Mouse (Mus musculus) kidney, embryonic 14.5 days (tissue): ENCODE measurements around the gene Etnk2. TPM values are rescaled to one million over a fixed set of nuclear protein-coding genes. Genes with fewer than 3 reads are reported as not detected.

ENCODE experiments used
- ATAC-seq: fragments of 200-750 bp; cut with Nextera tagmentation; 2 replicates; pipeline ENCODE4 v1.8.0; 2017; ENCODE audit warnings: moderate number of reproducible peaks, mild to moderate bottlenecking, moderate TSS enrichment, moderate library complexity; ENCODE audit not compliant: low FRiP score, low TSS enrichment
- H3K27ac ChIP-seq: fragments of 300-500 bp; sonication (generic); 2 replicates; pipeline ENCODE4 v1.5.1; 2014; ENCODE audit warnings: low read depth, mild to moderate bottlenecking, low read length, moderate library complexity, mixed read lengths
- H3K27me3 ChIP-seq: fragments of 300-500 bp; sonication (generic); 2 replicates; pipeline ENCODE4 v1.6.1; 2014; ENCODE audit warnings: mild to moderate bottlenecking, low read length; ENCODE audit not compliant: control insufficient read depth, insufficient read depth
- H3K36me3 ChIP-seq: fragments of 300-500 bp; sonication (generic); 2 replicates; pipeline ENCODE4 v1.6.1; 2014; ENCODE audit warnings: low read length, mixed read lengths; ENCODE audit not compliant: control insufficient read depth, insufficient read depth
- H3K4me1 ChIP-seq: fragments of 300-500 bp; sonication (generic); 2 replicates; pipeline ENCODE4 v1.6.1; 2014; ENCODE audit warnings: low read length, mixed read lengths; ENCODE audit not compliant: control insufficient read depth, insufficient read depth
- H3K4me2 ChIP-seq: fragments of 300-500 bp; sonication (generic); replicated peaks from 2 replicates; pipeline ENCODE4 v1.6.1; 2014; ENCODE audit warnings: low read depth, mild to moderate bottlenecking, low read length
- H3K4me3 ChIP-seq: fragments of 300-500 bp; sonication (generic); 2 replicates; pipeline ENCODE4 v1.5.1; 2014; ENCODE audit warnings: mild to moderate bottlenecking, low read length
- H3K9ac ChIP-seq: fragments of 300-500 bp; sonication (generic); 2 replicates; pipeline ENCODE4 v1.6.1; 2014; ENCODE audit warnings: low read depth, mild to moderate bottlenecking, low read length, moderate library complexity
- H3K9me3 ChIP-seq: fragments of 300-500 bp; sonication (generic); 2 replicates; pipeline ENCODE4 v1.6.1; 2016; ENCODE audit warnings: low read length; ENCODE audit not compliant: control insufficient read depth
- WGBS: fragments of 180-500 bp; shearing (Covaris S2); extraction: QIAGEN DNeasy Blood & Tissue Kit; methylation state at CpG from one replicate; pipeline ENCODE4 v1.1.7; 2014; 5-methylcytosine and 5-hydroxymethylcytosine counted together
- polyA plus RNA-seq: library from polyadenylated mRNA; unstranded; fragments of >200 nt; fragmentation: Nextera tagmentation; extraction: Ambion mirVana; gene quantifications from 2 replicates; pipeline ENCODE4 v1.2.1, GENCODE M21; 2014

Gene Etnk2
- polyA plus RNA-seq = 1.7 and 2.0 TPM in 2 replicates

DNA sequence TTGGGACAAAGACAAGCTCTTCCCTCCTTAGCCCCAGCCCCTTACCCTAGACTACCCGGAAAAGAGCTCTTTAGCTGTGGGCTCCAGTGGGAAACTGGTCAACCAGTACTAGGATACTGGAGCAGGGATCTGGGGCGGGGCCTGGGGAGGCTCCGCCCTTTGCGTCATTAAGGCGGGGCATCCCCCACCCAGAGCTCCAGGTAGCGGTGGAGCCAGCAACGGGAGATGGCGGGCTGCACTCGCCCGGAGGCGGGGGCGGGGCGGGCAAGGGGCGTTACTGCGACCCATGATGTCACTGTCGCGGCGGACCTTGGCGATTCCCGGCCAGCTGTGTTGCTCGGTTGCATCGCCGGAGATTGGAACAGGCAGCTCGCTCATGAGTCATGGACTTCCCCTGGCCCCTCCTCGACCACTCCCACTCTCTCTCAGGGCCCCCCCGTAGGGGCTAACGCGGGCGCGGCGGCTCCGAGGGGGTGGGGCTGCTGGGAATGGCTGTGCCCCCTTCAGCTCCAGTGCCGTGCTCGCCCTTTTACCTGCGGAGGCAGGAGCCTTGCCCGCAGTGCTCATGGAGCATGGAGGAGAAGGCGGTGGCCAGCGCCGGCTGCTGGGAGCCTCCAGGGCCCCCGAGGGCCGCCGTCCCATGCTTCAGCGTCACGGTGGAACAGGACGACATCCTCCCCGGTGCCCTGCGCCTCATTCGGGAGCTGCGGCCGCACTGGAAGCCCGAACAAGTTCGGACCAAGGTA lies at the start of gene Etnk2:
Gene Etnk2 (plus strand): TSS at position 297 of the 746 bp plus-strand sequence.
- H3K4me2 ChIP-seq = peak within 1 kb of the TSS; percentile 97
- WGBS = under 1% methylated on average over 49 of the region's 52 CpGs
- H3K4me1 ChIP-seq = peaks cover 14% of the 10 kb centered on the region
- peak; percentile 85 for ATAC-seq
- H3K27ac ChIP-seq = no peak within 1 kb of the TSS
- peaks cover 6% of the 10 kb centered on the region; the same call in 1 of the 2 replicates for H3K27me3 ChIP-seq
- no peaks in the 10 kb centered on the region for H3K9me3 ChIP-seq
- peak within 1 kb of the TSS; percentile 40; the same call in 1 of the 2 replicates for H3K9ac ChIP-seq
- no peaks in the 10 kb centered on the region for H3K36me3 ChIP-seq
- peak within 1 kb of the TSS; percentile 59 for H3K4me3 ChIP-seq

DNA sequence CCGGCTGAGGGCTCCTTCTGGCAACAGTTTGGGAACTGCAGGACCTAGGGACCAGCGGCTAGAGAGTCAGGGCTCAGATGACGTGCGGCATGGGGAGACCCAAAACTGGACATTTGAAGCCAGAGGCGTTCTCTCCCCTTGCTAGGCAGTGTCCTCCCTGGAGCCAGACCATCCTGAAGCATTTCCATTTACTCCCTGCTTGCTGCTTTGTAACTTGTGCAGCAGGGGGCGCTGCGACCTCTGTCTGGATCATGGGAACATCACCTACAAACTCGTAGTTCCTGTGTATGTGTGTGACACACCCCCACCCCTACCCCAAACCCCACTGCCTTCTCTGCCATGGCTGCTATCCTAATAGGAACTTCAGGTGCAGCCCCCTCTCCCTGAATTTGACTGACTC lies 49.0 kb upstream of the Etnk2 start:
- Histone ChIP-seq H3K9me3 (no peaks in the 10 kb centered on the region), H3K4me1 (peaks cover 8% of the 10 kb centered on the region), H3K4me3 (no peak overlapping the region), H3K27me3 (no peaks in the 10 kb centered on the region), H3K36me3 (no peaks in the 10 kb centered on the region), H3K27ac (no peak overlapping the region), H3K4me2 (no peak overlapping the region), H3K9ac (no peak overlapping the region)
- 23% methylated on average over 8 of the region's 8 CpGs for WGBS
- ATAC-seq = no peak

DNA sequence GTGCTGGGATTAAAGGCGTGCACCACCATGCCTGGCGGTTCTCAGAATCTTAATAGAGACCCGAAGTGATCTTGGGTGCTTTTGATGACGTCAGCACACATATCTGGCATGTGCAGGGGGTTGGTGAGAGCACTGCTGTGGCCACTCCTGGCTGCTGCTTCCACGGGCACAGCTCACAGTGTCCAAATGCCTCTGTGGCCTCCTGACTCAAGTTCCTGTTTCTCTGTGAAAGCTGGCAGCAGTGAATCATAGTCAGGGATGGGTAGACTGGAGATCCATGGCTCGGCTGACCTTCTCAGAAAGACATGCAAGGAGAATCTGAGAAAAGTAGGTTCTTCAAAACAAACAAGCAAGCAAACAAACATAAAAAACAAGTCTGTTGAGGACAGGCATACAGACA lies 47.6 kb upstream of the Etnk2 start:
- no peak for ATAC-seq
- H3K4me1 ChIP-seq = peaks cover 8% of the 10 kb centered on the region
- 81% methylated on average over 6 of the region's 6 CpGs for WGBS
- no peak overlapping the region for H3K27ac ChIP-seq
- no peak overlapping the region for H3K9ac ChIP-seq
- no peak overlapping the region for H3K4me3 ChIP-seq
- H3K4me2 ChIP-seq = no peak overlapping the region
- no peaks in the 10 kb centered on the region for H3K36me3 ChIP-seq
- no peaks in the 10 kb centered on the region for H3K27me3 ChIP-seq
- H3K9me3 ChIP-seq = no peaks in the 10 kb centered on the region

DNA sequence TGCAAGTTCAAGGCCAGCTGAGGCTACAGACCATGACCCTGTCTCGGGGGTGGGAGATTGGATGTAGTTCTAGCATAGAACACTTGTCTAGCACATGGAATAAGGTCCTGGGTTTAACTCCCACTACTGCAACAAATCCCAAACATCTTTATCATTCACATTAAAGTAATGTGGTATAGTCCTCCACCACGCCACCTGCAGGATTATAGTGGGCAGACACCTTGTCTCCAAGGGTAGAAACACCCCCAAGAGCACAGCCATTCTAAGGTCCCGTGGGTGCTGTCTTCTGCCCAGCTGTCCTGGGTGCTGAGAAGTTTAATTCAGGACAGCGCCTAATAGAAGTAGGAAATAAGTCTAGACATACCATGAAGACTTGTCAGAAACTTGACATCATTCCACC lies 46.8 kb upstream of the Etnk2 start:
- WGBS = 83% methylated on average over 4 of the region's 4 CpGs
- Histone ChIP-seq H3K27me3 (no peaks in the 10 kb centered on the region), H3K9ac (no peak overlapping the region), H3K36me3 (no peaks in the 10 kb centered on the region), H3K4me1 (peaks cover 8% of the 10 kb centered on the region), H3K9me3 (no peaks in the 10 kb centered on the region), H3K4me2 (no peak overlapping the region), H3K27ac (no peak overlapping the region), H3K4me3 (no peak overlapping the region)
- no peak for ATAC-seq

- no peaks in the 10 kb centered on the region for H3K27me3 ChIP-seq
- H3K27ac ChIP-seq = no peak overlapping the region
- H3K9ac ChIP-seq = no peak overlapping the region
- no peaks in the 10 kb centered on the region for H3K36me3 ChIP-seq
- WGBS = 76% methylated on average over 1 of the region's 1 CpGs
- H3K4me1 ChIP-seq = peaks cover 5% of the 10 kb centered on the region; the same call in 1 of the 2 replicates
- ATAC-seq = no peak
- H3K4me2 ChIP-seq = no peak overlapping the region
- no peaks in the 10 kb centered on the region for H3K9me3 ChIP-seq
- no peak overlapping the region for H3K4me3 ChIP-seq
These were observed 46.2 kb upstream of the Etnk2 start for GRCm38 (mm10) chr1:133317149-133317548.

DNA sequence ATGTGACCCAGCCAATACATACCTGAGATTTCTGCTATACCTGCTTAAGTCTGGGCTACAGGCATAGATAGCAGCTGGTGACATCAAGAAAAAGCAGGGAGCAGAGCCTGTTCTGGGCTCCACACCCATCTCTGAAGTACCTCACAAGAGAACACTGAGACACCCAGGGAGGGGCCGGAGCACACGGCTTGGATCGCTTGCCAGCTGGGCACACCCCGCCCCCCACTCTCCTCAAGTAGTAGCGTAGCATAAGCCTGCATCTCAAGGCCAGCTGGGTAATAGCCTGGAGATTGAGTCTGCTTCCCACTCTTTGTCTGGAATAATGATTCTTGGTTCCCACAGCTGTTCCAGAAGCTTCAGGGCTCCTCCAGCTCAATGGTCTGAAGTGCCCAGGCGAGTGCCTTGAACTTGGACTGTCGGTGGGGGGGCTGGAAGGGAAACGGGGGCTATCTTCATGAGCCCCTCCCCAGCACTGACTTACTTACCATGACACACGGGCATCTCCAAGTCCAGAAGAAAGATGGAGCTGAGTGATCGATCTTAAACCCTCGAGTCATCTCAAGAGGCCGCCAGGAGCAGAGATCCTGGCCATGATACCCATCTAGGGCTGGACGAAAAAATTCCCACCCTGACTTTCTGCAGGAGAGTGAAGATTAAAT lies 42.0 kb upstream of the Etnk2 start, which contains the start of gene Kiss1:
Gene Kiss1 (plus strand): TSS at position 609 of the 659 bp plus-strand sequence.
- Histone ChIP-seq H3K27ac (no peak within 1 kb of the TSS), H3K36me3 (no peaks in the 10 kb centered on the region), H3K4me3 (no peak within 1 kb of the TSS), H3K4me1 (no peaks in the 10 kb centered on the region), H3K9ac (no peak within 1 kb of the TSS), H3K4me2 (no peak within 1 kb of the TSS), H3K27me3 (no peaks in the 10 kb centered on the region), H3K9me3 (no peaks in the 10 kb centered on the region)
- WGBS = 82% methylated on average over 13 of the region's 13 CpGs
- no peak for ATAC-seq

GRCm38 (mm10) chr1:133323333-133323732 lies 40.0 kb upstream of the Etnk2 start:
- Histone ChIP-seq H3K4me3 (no peak overlapping the region), H3K4me2 (no peak overlapping the region), H3K4me1 (no peaks in the 10 kb centered on the region), H3K27ac (no peak overlapping the region), H3K9ac (no peak overlapping the region), H3K36me3 (no peaks in the 10 kb centered on the region), H3K27me3 (peaks cover 6% of the 10 kb centered on the region; the same call in 1 of the 2 replicates), H3K9me3 (no peaks in the 10 kb centered on the region)
- no peak for ATAC-seq
- 38% methylated on average over 5 of the region's 5 CpGs for WGBS

GRCm38 (mm10) chr1:133325951-133326350 lies 37.4 kb upstream of the Etnk2 start:
- ATAC-seq = no peak
- no peak overlapping the region for H3K4me2 ChIP-seq
- H3K4me3 ChIP-seq = no peak overlapping the region
- no peak overlapping the region for H3K9ac ChIP-seq
- peaks cover 26% of the 10 kb centered on the region; the same call in 1 of the 2 replicates for H3K27me3 ChIP-seq
- no peaks in the 10 kb centered on the region for H3K4me1 ChIP-seq
- 69% methylated on average over 8 of the region's 8 CpGs for WGBS
- H3K27ac ChIP-seq = no peak overlapping the region
- H3K36me3 ChIP-seq = no peaks in the 10 kb centered on the region
- no peaks in the 10 kb centered on the region for H3K9me3 ChIP-seq

DNA sequence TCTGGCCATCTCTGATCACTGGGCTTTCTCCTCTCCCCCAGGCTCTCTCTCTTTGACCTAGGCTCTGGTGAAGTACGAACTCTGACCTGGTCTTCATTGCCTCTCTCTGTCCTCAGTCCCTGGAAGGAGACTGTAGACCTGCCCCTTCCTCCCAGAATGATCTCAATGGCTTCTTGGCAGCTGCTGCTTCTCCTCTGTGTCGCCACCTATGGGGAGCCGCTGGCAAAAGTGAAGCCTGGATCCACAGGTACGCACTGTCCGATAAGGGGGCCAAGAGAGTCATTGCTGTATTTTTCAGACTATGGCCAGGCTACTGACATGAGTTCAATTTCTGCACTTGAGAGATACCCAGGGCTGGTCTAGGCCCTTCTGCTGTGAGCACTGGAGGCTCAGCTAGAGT lies 36.3 kb upstream of the Etnk2 start:
- no peaks in the 10 kb centered on the region for H3K9me3 ChIP-seq
- H3K4me2 ChIP-seq = no peak overlapping the region
- no peak overlapping the region for H3K4me3 ChIP-seq
- WGBS = 66% methylated on average over 5 of the region's 5 CpGs
- ATAC-seq = no peak
- no peaks in the 10 kb centered on the region for H3K4me1 ChIP-seq
- H3K9ac ChIP-seq = no peak overlapping the region
- no peak overlapping the region for H3K27ac ChIP-seq
- H3K36me3 ChIP-seq = no peaks in the 10 kb centered on the region
- peaks cover 33% of the 10 kb centered on the region; the same call in 1 of the 2 replicates for H3K27me3 ChIP-seq
